Mouse (Mus musculus) heart, adult 18-20 months (tissue): Measurements from ENCODE around the gene Erc2. TPM values are rescaled to one million over a fixed set of nuclear protein-coding genes. Genes with fewer than 3 reads are reported as not detected.
A peak's percentile ranks its signal among the peaks of the same experiment; 100 is the strongest.

ENCODE experiments used
- DNase-seq, 2 experiments: peaks; one replicate each; pipeline ENCODE4 v3.0.0; 2021 to 2022; ENCODE audit warnings: mixed read lengths in 1 of 2
- total RNA-seq, 2 experiments: library from RNA; stranded (reverse); gene quantifications; 2 replicates each; pipeline ENCODE4 v1.2.3; 2021

Gene Erc2
- total RNA-seq, 2 experiments from 2014 or later = 0.99 to 1.5 TPM

DNA sequence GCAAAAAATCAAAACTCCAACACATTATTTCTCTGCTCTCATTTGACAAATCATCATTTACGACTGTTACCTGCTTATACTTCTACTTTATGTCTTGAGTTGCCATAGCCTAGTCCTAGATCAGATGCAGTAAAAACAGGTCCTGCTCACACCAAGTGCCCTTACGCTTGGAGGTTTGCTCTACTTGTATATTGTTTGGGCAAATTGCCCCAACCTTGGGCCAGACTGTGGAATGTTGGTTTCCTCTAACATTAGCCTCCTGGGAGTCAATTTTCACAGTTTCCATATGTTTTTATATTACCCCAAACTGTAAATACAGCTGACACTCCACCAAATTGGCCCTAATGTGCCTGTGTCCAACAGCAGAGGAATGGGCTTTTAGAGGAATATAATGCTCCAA is 447.6 kb downstream of the Erc2 start:
- no peak for DNase-seq

DNA sequence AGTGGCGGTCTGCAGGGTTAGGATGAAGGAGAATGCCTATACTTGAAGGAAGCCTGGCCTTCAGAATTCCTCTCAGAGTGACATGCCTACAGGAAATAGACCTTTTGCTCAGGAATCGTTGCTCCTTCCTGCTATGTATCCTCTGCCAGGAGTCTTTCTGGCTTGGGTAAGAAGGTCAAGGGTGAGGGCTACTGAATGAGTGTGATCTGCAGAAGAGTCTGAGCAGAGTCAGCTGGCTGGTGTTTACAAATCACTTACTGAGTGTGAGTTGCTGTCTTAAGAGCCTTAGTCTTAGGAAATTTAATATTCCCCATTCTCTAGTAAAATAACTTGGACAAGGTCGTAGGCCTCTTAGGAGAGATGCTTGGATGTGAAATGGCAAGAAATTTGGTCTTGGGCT is 450.3 kb downstream of the Erc2 start:
- no peak for DNase-seq

DNA sequence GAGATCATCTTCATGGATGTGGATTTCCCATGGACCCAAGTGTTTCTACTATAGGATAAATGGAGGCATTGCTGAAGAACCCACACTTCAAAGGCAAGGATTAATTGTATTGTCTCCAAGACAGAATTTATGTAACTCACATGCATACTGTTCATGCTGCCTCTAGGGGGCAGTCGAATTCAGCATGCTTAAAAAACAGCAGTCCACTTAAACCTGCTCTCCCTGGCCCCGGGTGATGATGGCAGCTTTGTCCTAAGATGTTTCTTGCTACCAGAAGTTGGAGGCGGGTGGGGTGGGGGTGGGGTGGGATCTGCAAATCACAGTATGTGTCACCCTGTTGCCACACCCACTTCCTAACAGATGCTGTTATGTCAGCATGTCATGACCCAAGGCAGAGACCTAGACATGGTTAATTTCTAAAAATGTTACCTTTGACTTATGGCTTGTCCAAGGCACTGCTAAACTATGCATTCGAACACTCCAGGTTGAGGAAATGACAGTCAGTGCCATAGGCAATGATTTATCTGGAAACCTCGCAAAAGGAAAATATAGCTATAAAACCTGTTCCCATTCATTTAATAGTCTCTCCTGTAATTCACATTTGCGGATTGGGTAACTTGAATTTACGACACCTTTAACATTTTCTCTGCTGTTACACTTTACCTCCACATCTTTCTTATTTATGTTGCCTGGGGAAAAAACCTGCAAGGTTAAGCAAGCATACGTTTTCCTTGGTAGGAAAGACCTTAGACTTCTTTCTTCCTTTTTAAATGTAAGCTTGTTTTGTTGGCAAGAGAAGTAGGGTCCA is 467.6 kb downstream of the Erc2 start:
- DNase-seq = peak; percentile 16 to 20

DNA sequence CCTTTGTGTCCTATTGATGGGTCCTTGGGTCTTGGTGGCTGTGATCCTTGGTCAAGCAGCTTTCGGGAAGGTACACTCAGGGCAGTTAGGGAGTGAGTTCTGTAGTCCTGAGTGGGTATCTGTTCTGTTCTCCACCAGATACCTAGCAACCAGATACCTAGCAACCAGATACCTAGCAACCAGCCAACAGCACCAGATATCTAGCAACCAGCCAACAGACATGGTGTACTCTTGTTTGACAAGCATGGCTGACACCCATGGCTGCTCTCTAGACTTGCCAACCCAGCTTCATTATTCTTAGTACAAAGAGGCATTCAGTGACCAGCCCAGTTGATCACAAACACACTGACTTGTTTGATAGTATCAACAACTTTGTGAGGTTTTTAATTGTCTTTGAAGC is 469.1 kb downstream of the Erc2 start:
- DNase-seq = no peak

DNA sequence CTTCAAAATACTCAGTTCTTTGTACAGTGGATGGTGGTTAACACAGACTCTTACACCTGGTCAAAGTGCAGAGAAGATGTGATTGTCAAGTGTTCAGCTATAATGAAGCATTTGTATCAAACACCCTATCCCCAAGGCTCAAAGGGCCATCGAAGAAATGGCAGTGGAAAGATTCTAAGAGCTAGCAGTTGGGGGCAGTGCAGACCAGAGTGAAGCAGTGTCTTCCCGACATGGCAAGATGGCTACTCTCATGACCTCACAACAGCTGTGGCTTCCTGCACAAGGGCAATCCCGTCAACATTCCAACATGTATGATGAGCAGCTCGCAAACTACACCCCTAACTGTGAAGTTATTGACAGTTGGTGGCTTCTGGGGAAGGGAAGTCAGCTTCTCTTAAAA is 471.0 kb downstream of the Erc2 start:
- DNase-seq = no peak

DNA sequence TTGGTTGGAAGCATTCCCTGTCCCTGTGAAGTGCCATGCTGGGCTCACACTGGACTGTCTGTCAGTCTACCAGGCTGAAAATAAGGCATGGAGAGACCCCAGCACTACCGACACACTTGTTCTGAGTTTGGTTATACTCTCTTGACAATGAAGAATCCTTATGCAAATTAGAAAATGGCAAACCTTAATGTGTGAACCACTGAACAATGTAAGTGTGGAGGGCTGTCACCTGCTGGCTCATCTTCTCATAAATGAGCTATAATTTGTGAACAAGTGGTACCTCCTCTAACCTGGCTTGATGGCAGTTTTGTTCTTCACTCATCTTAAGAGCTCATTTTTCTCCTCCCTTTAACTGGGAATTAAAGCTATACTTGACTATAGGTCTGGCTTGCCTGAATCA is 471.7 kb downstream of the Erc2 start:
- no peak for DNase-seq

DNA sequence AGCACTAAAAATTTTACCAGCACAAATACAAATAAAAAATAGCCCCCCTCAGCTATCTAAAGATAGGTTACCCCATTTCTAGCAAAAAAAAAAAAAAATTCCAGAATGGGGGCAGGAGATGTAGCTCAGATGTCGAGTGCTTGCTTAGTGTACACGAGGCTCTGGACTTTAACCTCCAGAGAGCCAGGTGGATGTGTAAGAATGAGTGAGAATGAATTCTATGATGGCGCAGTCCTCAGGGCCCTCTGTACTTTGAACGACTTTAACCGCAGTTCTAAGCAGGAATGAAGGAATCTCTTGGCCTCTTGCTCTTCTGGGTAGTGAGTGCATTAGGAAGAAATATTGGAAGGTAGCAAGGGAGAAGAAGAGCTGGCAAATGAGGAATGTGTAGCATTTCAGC is 476.9 kb downstream of the Erc2 start:
- DNase-seq = no peak

DNA sequence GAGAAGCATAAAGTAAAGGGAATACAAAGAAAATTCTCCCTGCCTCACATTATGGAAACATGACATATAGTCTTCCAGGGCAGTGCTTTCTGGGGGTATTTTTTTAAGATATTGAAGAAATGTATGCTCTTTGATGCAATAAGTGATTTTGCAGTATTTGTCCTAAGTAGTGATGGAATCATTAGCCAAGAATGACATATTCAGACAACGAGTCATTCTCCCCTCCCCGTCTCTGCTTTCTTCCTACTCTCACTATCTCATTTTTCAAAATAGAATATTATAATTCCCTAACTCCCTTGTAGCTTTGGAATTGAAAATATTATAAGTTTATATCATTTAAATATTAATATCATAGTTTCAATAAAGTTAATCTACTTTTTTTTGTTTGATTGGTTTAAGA is 490.9 kb downstream of the Erc2 start:
- no peak for DNase-seq

DNA sequence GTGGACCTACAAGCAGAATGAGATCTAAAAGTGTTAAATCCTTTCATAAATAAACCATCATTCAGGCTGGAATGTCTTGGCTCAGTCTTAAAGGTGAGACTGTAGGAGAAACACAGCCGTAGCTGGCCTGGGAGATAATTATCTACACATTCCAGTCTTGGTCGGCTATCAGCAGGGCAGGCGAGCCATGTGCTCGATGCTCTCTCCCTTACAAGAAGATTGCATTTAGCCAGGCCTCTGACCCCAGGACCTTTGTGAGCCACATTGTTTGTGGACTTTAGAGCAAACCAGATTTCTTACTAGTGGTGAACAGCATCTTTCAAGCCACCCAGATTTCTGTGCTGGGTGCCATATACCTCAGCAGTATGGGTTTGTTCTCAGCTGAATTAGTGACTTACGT is 498.6 kb downstream of the Erc2 start:
- no peak for DNase-seq

DNA sequence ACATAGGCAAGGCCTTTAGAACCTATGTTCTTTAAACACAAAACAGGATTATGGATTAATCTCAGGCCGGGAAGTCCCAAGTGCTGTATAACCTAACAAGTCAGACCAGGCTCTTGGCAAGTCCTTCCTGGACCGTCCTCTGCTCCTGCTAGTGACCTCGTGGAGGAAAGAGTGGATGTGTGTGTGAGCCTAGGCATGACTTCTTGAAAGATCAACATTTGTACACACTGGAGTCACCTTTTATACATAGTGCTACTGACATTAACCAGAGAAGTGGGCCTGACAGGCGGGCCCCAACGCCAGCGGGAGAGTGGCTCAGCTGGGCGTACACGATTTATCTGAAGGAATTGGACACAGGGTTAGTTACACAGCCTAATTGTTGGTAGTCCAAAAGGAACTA is 504.6 kb downstream of the Erc2 start:
- no peak for DNase-seq

DNA sequence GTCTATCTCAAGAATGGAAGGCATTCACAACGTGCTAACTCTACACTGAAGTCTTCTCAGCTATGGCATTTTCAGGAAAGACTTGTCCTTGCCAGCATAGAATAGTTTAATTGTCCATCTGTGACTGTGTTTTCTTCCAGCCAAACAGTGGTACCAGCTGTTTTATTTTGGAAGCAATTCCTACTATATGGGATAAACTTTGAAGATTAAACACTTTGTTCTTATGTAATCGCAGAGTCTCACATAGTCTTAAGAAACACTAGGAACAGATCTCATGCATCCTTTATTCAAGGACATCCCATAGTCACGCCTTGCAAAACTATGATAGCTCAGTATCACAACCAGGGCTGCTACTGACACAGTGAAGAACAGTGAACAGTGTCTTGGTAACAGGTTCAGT is 506.8 kb downstream of the Erc2 start:
- DNase-seq = no peak

DNA sequence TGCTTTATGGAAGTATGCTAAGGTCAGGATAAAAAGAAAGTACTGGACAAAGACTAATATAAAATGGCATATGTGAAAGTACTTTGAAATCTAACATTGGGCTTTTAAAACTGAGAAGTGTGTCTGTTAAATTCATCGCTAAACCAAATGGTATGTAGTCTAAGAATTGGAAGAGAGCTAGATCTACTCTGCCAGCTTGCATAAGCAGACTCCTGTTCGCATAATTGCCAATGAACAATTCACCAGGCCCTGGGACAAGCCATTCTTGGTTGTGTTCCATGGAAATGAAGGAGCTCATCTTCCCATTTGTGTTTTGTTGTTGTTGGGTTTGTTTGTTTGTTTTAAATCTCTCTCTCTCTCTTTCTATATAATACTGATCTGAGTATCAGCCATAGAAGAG is 521.8 kb downstream of the Erc2 start:
- no peak for DNase-seq

DNA sequence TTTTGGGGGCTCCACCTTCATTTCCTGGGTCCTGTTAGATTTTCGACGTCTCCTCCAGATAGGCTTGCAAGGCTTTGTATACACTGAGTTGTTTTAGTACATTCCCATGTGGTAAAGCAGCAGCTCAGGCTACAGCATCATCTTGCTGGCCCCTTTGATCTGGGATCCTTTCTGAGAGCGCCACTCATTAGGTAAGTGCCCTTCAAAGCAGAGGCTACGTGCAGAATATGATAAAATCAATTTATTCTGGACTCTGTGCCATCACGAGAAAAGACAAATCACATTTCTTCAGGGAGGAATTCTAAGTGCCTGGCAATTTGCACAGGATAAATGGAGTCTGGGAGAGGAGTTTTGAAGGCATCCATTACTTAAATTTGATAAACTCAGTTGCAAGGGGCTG is 525.0 kb downstream of the Erc2 start:
- no peak for DNase-seq

DNA sequence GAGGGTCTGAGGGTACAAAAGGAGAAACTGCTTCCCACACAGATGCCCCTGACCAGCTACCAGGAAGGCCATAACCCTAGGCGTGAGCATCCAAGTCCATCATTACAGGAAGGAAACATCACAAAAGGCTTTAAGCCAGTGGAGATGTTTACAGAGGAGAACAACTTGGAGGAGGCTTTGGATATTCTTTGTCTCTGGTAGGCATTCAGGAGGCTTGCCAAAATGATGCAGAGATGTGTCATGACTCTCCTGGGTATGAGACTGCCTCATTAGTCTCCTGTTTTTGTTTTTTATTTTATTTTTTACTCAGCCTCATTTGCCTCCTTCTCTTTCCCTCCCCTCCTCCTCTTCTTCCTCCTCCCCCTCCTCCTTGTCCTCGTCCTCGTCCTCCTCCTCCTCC is 528.7 kb downstream of the Erc2 start:
- no peak for DNase-seq

DNA sequence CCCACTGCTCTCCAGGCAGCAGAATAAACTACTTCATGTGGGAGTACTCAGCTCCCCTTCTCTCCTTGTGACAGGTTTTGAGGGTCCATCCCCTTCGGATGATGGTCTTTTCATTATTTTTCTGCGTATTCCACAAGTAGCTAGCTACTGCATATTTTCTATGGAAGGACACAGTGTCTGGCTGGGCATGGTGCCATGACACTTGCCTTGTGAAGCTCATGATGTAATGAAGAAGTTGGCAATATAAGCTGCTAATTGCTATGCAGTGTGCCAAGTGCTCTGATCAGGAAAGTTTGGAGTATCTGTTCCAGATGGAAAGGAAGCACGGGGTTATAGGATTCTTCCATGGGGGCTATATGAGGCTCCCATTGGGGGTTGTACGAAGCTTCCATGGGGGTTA is 533.5 kb downstream of the Erc2 start:
- peak; percentile 12 to 37 for DNase-seq

DNA sequence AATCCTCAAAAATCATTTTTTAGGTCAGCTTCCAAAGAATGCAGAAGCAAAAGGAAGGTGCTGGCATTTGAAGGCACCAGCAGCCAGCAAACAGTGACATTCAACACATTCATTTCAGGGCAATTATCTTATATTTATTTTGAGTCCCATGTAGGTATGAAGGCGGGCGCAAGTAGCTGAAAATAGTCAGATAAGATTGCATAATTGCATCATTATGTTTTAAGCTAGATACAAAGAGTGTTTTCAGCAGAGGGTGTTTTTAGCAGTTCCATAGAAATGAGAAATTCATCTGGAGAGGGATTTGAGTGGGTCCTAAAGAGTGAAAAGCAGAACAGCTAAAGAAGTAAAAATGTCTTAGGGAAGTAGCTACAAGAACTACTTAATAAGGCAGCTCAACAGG is 538.6 kb downstream of the Erc2 start:
- no peak for DNase-seq

DNA sequence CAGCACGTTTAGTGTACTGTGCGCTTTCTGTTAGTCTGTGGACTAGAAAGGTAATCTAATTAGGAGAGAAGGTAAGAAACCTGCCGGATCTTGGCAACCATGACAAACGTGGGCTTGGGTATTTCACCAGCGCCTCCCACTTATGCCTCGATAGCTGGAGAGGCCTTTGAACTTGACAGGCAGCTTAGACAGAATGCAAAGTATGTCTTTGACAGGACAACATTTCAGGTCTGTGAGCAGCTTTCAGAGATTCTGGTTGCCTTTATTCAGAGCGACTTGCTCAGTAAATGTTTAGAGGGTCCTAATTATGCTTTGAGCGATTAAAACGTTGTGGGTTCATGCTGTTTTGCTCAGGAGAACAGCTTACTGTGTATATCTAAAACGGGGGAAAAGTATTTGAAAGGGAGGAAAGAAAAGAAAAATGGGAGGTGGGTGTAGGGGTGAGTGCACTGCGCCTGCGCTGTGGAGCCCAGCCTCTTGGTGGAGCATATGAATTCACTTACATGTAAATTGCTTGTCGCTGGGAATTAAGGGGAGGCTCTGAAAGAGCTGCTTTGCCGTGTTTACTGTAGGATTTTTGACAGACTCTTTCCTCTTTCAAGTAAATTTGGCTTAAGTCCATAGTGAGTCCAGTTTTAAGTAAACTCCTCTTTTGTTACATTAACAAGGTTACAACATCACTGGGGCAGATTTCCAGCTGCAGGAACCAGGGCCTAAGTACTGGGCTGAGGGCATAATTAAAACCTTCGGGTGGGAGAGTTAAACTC is 542.6 kb downstream of the Erc2 start:
- peak in 1 of 2 experiments; percentile 1 for DNase-seq

DNA sequence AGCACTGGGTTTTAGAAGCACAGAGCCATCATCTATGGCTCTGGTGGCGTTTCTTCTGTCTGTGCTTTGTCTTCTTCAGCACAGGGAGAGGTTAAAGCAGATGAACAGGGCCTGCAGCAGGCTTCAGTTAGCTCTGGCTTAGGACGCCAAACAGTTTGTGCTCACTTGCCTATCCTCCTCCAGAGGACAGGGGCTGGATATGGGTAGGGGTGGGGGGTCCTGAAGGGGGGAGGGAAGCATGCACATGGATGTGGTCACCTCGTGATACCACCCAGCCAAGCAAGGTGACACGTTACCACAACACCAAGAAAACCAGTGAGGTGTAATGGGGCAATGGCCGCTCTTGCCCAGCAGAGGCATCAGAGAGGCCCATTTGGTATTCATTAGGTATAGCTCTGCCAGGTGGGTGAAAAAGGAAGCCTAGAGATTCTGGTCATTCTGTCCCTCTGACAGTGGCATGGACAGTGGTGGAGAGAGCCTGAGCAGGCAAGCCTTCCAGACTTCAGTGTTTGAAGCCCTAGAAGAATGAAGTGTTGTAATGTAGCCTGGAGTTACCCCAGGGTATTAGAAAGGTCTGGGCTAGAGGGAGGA is 543.5 kb downstream of the Erc2 start:
- DNase-seq = no peak

DNA sequence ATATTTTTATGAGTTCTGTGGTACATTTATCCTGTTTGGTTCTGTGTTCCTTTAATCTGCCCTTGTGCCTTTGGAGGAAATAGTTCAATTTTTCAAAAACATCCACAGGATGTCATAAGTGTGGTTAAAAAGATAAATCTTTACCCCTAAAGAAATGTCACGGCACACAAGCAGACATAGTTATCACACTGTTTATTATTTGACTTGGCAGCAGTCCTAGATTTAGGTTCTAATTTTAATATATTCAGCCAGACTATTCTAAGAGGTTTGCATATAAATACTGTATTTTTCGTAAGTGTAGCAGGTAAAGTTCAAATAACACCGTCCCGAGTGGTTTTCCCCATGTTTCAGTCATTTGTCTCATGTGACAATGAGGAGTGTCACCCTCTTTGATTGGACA is 548.5 kb downstream of the Erc2 start:
- DNase-seq = no peak

DNA sequence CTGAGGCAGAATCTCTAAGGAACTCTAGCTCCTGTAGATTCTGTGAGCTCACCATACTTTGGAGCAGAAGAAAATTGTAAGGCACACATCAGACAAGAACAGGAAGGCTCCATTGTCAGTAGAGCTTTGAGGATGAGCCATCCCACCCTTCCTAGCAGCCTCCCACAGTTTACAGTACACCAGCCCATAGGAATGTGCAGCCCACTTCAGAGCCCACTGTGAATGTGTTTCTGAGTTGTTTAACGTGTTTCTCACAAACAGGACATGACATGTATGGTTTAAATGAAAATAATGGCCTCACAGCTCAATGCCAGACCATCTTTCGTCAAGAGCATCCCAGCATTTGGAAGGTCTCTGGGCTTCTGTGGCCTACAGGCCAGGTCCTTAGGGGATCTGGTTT is 549.1 kb downstream of the Erc2 start:
- no peak for DNase-seq

DNA sequence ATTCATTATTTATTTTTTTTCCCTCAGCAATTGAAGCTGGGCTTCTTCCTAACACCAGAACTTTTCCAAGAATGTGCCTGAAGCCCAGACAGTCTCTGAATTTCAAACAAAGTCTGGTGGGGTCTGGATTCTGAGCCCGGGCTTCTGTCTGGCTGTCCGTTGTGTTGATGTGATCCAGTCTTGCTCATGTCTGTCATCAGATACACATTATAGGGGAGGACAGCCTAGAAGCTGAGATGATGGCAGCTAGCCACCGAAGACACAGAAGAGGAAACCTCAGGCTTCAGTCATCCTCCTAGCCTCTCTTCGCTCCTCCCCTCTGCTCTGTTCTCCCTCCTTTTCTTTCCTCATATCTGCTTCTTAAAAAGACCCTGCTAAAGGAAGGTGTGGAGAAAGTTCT is 551.5 kb downstream of the Erc2 start:
- DNase-seq = no peak

DNA sequence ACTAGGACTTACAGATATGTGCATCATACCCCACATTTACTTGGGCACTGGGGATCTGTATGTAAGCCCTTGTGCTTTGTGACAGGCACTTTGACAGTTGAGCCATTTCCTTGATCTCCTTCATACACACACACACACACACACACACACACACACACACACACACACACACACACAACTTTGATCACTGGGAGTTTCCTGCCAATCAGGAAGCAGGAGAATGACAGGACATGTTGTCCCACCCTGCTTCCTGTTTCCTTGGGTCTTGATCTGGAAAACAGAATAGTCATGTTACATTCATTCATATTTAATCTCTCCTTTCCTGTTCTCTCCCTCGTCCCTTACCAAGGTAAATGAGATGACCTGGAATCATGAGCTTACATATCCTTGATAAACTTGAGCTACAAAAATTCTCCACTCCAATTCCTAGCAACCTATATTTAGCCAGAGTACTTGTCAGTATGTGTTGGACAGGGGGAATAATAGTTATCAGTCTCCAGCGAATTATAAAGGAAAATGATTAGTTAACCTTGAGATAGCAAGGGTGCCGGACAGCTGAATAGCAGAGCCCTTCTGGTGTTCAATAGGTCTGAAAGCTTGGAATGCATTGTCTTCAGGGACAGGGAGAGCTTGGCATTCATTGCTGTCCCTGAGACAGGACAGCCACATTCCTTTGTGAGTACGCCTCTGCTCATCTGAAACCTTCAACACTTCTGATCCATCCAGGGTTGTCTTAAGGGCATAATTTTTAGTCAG is 559.0 kb downstream of the Erc2 start:
- DNase-seq = peak; percentile 7 to 43
